Mouse (Mus musculus): Measurements from ENCODE around the gene Ncbp1. TPM values are rescaled to one million over a fixed set of nuclear protein-coding genes. Genes with fewer than 3 reads are reported as not detected.
"Not testable (repeated sequence)": the region's sequence is repeated elsewhere in the genome, so short reads cannot be mapped to it uniquely, and the experiment has no call there.

The Ncbp1 gene
- polyA plus RNA-seq, 1 experiment from 2014 or later = 21.9 TPM

DNA sequence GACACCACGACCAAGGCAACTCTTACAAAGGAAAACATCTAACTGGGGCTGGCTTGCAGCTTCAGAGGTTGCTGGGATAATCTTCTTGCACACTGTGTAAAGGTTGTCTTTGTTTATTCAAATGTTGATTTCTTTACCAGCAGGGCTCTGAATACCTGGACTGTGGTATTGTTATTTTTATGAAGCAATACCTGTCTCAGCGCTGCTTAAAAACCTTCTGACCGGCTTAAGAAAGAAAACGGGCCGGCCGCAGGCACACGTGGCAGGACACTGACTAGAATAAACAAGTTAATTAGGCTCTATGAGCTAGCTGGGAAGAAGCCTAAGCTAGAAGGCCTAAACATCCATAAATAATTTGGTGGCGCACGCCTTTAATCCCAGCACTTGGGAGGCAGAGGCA lies 47.5 kb downstream of the Ncbp1 start:
- no peaks in the 10 kb centered on the region for H3K4me1 ChIP-seq (ENCODE audit: insufficient read depth, low read depth, low read length)
- H3K4me2 ChIP-seq (replicated peaks; ENCODE audit: low read depth, low read length) = no peak overlapping the region
- no peak overlapping the region for H3K9ac ChIP-seq (replicated peaks; ENCODE audit: low read depth)
- no peaks in the 10 kb centered on the region for H3K9me3 ChIP-seq (ENCODE audit: low read length)
- WGBS = 75% methylated on average over 9 of the region's 9 CpGs
- H3K27ac ChIP-seq (ENCODE audit: low read length) = no peak overlapping the region
- H3K36me3 ChIP-seq (ENCODE audit: insufficient read depth, low read length) = peaks cover 26% of the 10 kb centered on the region
- ATAC-seq = no peak
- no peak overlapping the region for H3K4me3 ChIP-seq (ENCODE audit: low read depth, low read length)
- no peak for TF ChIP-seq CTCF (IDR thresholded peaks at IDR 0.05)
- no peak for TF ChIP-seq EP300 (IDR thresholded peaks at IDR 0.05)
- H3K27me3 ChIP-seq (replicated peaks; ENCODE audit: insufficient read depth, low read length) = no peaks in the 10 kb centered on the region
- DNase-seq (ENCODE audit: low spot score) = no peak

DNA sequence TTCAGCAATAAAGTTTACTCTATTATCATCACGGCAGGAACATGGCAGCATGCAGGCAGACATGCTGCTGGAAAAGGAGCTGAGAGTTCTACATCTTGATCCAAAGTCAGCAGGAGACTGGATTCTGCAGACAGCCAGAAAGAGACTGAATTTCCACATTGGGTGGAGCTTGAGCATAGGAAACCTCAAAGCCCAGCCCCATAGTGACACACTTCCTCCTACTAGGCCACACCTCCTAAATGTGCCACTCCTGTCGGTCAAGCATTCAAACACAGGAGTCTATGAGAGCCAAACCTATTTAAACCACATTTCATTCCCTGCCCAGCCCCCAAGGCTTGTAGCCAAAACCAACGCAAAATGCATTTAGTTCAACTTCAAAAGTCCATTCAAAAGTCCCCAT lies 48.1 kb downstream of the Ncbp1 start:
- no peaks in the 10 kb centered on the region for H3K4me1 ChIP-seq (ENCODE audit: insufficient read depth, low read depth, low read length)
- H3K9me3 ChIP-seq (ENCODE audit: low read length) = no peaks in the 10 kb centered on the region
- no peak overlapping the region for H3K4me2 ChIP-seq (replicated peaks; ENCODE audit: low read depth, low read length)
- H3K36me3 ChIP-seq (ENCODE audit: insufficient read depth, low read length) = peaks cover 24% of the 10 kb centered on the region
- ATAC-seq = no peak
- H3K27ac ChIP-seq (ENCODE audit: low read length) = no peak overlapping the region
- H3K9ac ChIP-seq (replicated peaks; ENCODE audit: low read depth) = no peak overlapping the region
- no peaks in the 10 kb centered on the region for H3K27me3 ChIP-seq (replicated peaks; ENCODE audit: insufficient read depth, low read length)
- WGBS = 60% methylated on average over 3 of the region's 3 CpGs
- DNase-seq (ENCODE audit: low spot score) = peak; percentile 55
- TF ChIP-seq EP300 (IDR thresholded peaks at IDR 0.05) (no peak), CTCF (IDR thresholded peaks at IDR 0.05) (no peak)
- no peak overlapping the region for H3K4me3 ChIP-seq (ENCODE audit: low read depth, low read length)

DNA sequence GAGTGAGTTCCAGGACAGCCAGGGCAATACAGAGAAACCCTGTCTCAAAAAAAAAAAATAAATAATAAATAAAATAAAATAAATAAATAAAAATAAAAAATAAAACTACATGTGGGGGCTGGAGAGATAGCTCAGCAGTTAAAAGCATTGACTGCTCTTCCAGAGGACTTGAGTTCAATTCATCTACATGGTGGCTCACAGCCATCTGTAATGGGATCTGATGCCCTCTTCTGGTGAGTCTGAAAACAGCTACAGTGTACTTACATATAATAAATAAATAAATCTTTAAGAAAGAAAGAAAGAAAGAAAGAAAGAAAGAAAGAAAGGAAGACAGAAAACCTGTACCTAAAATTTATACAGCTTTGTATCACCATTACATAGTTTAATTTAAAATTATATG lies 53.6 kb downstream of the Ncbp1 start:
- not testable (repeated sequence) for H3K4me3 ChIP-seq (ENCODE audit: low read depth, low read length); ATAC-seq; H3K9ac ChIP-seq (replicated peaks; ENCODE audit: low read depth); H3K4me1 ChIP-seq (ENCODE audit: insufficient read depth, low read depth, low read length); DNase-seq (ENCODE audit: low spot score); H3K4me2 ChIP-seq (replicated peaks; ENCODE audit: low read depth, low read length); H3K36me3 ChIP-seq (ENCODE audit: insufficient read depth, low read length); H3K9me3 ChIP-seq (ENCODE audit: low read length); H3K27me3 ChIP-seq (replicated peaks; ENCODE audit: insufficient read depth, low read length); H3K27ac ChIP-seq (ENCODE audit: low read length)
- peak; percentile 49 for TF ChIP-seq CTCF (IDR thresholded peaks at IDR 0.05)

DNA sequence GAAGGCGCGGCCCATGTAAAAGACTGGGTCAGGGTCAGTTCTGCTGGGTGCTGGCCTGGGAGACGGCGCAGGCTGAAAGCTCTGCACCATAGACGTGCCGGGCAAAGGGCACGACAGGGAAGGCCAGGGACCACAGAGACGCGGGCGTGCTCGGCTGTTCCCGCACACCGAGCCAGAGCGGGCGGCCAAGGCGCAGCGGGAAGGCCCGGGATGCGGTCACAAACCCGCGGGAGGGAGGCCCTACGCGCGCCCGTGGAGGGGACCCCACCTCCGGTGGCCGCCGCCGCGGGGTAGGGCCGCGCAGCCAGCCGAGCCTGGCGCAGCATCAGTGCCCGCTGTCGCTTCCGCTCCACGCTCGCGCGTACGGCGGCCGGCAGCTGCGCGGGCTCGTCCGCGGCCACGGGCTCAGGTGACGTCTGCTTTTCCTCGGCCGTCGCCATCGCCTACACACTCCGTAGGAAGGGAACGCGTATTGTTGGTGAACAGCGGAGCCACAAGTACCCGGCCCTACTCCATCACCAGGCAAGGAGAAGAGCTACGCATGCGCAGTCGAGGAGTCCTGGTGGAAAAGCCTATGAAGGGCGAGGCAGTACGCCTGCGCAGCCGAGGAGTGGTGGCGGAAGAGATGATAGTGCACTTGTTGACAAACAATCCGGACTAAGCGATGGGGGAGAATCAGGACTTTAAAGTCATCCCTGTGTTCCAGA lies 57.5 kb downstream of the Ncbp1 start, which contains the start of gene Xpa:
Gene Xpa, minus strand, starts transcription at position 531 of the 707 bp plus-strand sequence.
- Histone ChIP-seq H3K9ac (replicated peaks; ENCODE audit: low read depth) (peak within 1 kb of the TSS; percentile 64), H3K36me3 (ENCODE audit: insufficient read depth, low read length) (no peaks in the 10 kb centered on the region), H3K27me3 (replicated peaks; ENCODE audit: insufficient read depth, low read length) (no peaks in the 10 kb centered on the region), H3K9me3 (ENCODE audit: low read length) (no peaks in the 10 kb centered on the region), H3K27ac (ENCODE audit: low read length) (peak within 1 kb of the TSS; percentile 74), H3K4me3 (ENCODE audit: low read depth, low read length) (peak within 1 kb of the TSS; percentile 81), H3K4me1 (ENCODE audit: insufficient read depth, low read depth, low read length) (peaks cover 4% of the 10 kb centered on the region; the same call in 1 of the 2 replicates), H3K4me2 (replicated peaks; ENCODE audit: low read depth, low read length) (peak within 1 kb of the TSS; percentile 80)
- DNase-seq (ENCODE audit: low spot score) (peak; percentile 98), ATAC-seq (peak; percentile 95)
- under 1% methylated on average over 59 of the region's 70 CpGs for WGBS
- TF ChIP-seq CTCF (IDR thresholded peaks at IDR 0.05) = no peak
- TF ChIP-seq EP300 (IDR thresholded peaks at IDR 0.05) = no peak

DNA sequence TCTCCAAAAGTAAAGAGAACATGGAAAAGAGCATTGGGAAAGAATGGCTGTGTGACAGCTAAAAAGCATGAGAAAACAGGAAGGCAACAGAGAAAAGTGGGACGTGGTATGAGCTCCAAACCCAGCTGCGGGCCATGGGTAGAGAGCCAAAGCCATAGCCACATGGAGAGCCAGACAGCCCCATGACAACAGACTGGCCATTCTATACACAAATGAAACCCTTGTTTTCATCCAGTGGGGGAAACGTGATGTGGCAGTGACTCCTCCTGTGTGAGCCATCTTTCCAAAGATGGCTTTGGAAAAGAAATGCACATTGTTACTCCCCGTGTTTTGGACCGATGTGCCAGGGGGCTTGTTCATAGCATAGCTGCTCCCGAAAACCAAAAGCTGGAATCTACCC lies 58.1 kb downstream of the Ncbp1 start:
- no peak overlapping the region for H3K9ac ChIP-seq (replicated peaks; ENCODE audit: low read depth)

DNA sequence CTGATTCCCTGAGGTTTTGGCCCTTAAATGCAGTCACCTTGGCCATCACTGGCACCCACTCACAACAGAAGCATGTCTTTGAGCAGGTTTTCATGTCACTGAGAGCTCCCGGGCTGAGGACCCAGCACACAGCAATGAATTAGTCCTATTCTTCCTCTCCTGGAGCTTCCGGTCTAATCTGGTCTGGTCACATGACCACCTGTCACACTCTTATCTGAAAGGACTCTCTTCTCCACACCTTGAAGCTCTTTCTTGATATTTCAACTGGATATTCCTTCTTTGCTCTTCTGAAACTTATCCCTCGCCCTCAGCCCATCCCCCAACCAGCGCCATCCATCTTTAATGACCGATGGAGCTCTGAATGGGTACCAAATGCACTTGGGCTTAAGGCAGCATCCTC lies 59.7 kb downstream of the Ncbp1 start:
- no peak overlapping the region for H3K4me2 ChIP-seq (replicated peaks; ENCODE audit: low read depth, low read length)
- no peak for DNase-seq (ENCODE audit: low spot score)
- no peak overlapping the region for H3K4me3 ChIP-seq (ENCODE audit: low read depth, low read length)
- TF ChIP-seq CTCF (IDR thresholded peaks at IDR 0.05) (no peak), EP300 (IDR thresholded peaks at IDR 0.05) (no peak)
- no peak for ATAC-seq
- no peak overlapping the region for H3K9ac ChIP-seq (replicated peaks; ENCODE audit: low read depth)
- no peaks in the 10 kb centered on the region for H3K9me3 ChIP-seq (ENCODE audit: low read length)
- WGBS = 64% methylated on average over 5 of the region's 5 CpGs
- H3K36me3 ChIP-seq (ENCODE audit: insufficient read depth, low read length) = no peaks in the 10 kb centered on the region
- peaks cover 6% of the 10 kb centered on the region; the same call in 1 of the 2 replicates for H3K4me1 ChIP-seq (ENCODE audit: insufficient read depth, low read depth, low read length)
- no peak overlapping the region for H3K27ac ChIP-seq (ENCODE audit: low read length)
- peaks cover 4% of the 10 kb centered on the region; the same call in 1 of the 2 replicates for H3K27me3 ChIP-seq (replicated peaks; ENCODE audit: insufficient read depth, low read length)

More for the DNA sequence above, 58.1 kb downstream of the Ncbp1 start:
- 42% methylated on average over 6 of the region's 6 CpGs for WGBS
- TF ChIP-seq EP300 (IDR thresholded peaks at IDR 0.05) = no peak
- no peak for TF ChIP-seq CTCF (IDR thresholded peaks at IDR 0.05)
- Histone ChIP-seq H3K4me3 (ENCODE audit: low read depth, low read length) (peak overlapping the region; percentile 81), H3K36me3 (ENCODE audit: insufficient read depth, low read length) (no peaks in the 10 kb centered on the region), H3K4me1 (ENCODE audit: insufficient read depth, low read depth, low read length) (peaks cover 4% of the 10 kb centered on the region; the same call in 1 of the 2 replicates), H3K27me3 (replicated peaks; ENCODE audit: insufficient read depth, low read length) (no peaks in the 10 kb centered on the region), H3K4me2 (replicated peaks; ENCODE audit: low read depth, low read length) (peak overlapping the region; percentile 80), H3K27ac (ENCODE audit: low read length) (peak overlapping the region; percentile 74; the same call in 1 of the 2 replicates), H3K9me3 (ENCODE audit: low read length) (no peaks in the 10 kb centered on the region)
- DNase-seq (ENCODE audit: low spot score) = no peak
- 0 out of 2 replicates have a peak, but pooled peaks have one; percentile 5 for ATAC-seq

Data from lung, postnatal 0 days (tissue).